Mouse (Mus musculus): ENCODE measurements around the gene Zbtb14. TPM values are rescaled to one million over a fixed set of nuclear protein-coding genes. Genes with fewer than 3 reads are reported as not detected.

Gene Zbtb14
- 4.1 and 5.3 TPM in 2 replicates for polyA plus RNA-seq (2012; rRNA removed)
- 7.6 and 7.8 TPM in 2 replicates for polyA plus RNA-seq (2014; fragmentation: Nextera tagmentation; extraction: Ambion mirVana)

GRCm38 (mm10) chr17:69382511-69383100 lies at the start of gene Zbtb14:
Gene Zbtb14, plus strand, starts transcription at chr17:69383050.
- ATAC-seq (ENCODE audit: insufficient read depth) (peak; percentile 88), DNase-seq (ENCODE audit: low read depth in 3 of 3, low spot score in 3 of 3) (peak; percentile 88 to 90 (median 88))
- H3K9ac ChIP-seq (replicated peaks): peak within 1 kb of the TSS; percentile 98
- peaks cover 7 to 13% of the 10 kb centered on the region in 2 experiments for H3K4me1 ChIP-seq (replicated peaks; ENCODE audit: control insufficient read depth in 2 of 2, insufficient read depth in 2 of 2, low read length in 1 of 2)
- peaks cover 9% of the 10 kb centered on the region for H3K36me3 ChIP-seq (replicated peaks; ENCODE audit: control insufficient read depth, insufficient read depth, low read depth)
- H3K4me2 ChIP-seq (ENCODE audit: low read depth): peak within 1 kb of the TSS; percentile 98
- H3K4me3 ChIP-seq (ENCODE audit: insufficient read depth in 1 of 2, low read depth in 2 of 2, low read length in 2 of 2): peak within 1 kb of the TSS; percentile 76 to 96
- WGBS (ENCODE audit: insufficient replicate concordance): under 1% methylated on average over 61 of the region's 72 CpGs
- peak within 1 kb of the TSS; percentile 94 for H3K27ac ChIP-seq
- no peaks in the 10 kb centered on the region for H3K27me3 ChIP-seq (ENCODE audit: control insufficient read depth, insufficient read depth, low read length)
- no peaks in the 10 kb centered on the region for H3K9me3 ChIP-seq (ENCODE audit: control insufficient read depth, low read length)
- TF ChIP-seq EP300 (IDR thresholded peaks at IDR 0.05; ENCODE audit: low read depth) (no peak), CTCF (IDR thresholded peaks at IDR 0.05; ENCODE audit: low read depth) (peak; percentile 37)

- Histone ChIP-seq H3K9ac (replicated peaks) (no peak overlapping the region), H3K4me2 (ENCODE audit: low read depth) (no peak overlapping the region), H3K27ac (no peak overlapping the region), H3K27me3 (ENCODE audit: control insufficient read depth, insufficient read depth, low read length) (no peaks in the 10 kb centered on the region), H3K9me3 (ENCODE audit: control insufficient read depth, low read length) (no peaks in the 10 kb centered on the region), H3K4me1 (replicated peaks; ENCODE audit: control insufficient read depth in 2 of 2, insufficient read depth in 2 of 2, low read length in 1 of 2) (no peaks in the 10 kb centered on the region), H3K36me3 (replicated peaks; ENCODE audit: control insufficient read depth, insufficient read depth, low read depth) (no peaks in the 10 kb centered on the region), H3K4me3 (ENCODE audit: insufficient read depth in 1 of 2, low read depth in 2 of 2, low read length in 2 of 2) (no peak overlapping the region)
- DNase-seq (ENCODE audit: low read depth in 3 of 3, low spot score in 3 of 3): no peak
- WGBS (ENCODE audit: insufficient replicate concordance): 49% methylated on average over 7 of the region's 7 CpGs
- ATAC-seq (ENCODE audit: insufficient read depth): no peak
- no peak for TF ChIP-seq EP300 (IDR thresholded peaks at IDR 0.05; ENCODE audit: low read depth)
- TF ChIP-seq CTCF (IDR thresholded peaks at IDR 0.05; ENCODE audit: low read depth): no peak
Measured at GRCm38 (mm10) chr17:69346056-69346455, 36.8 kb upstream of the Zbtb14 start.

- Histone ChIP-seq H3K4me2 (ENCODE audit: low read depth) (no peak overlapping the region), H3K4me1 (replicated peaks; ENCODE audit: control insufficient read depth in 2 of 2, insufficient read depth in 2 of 2, low read length in 1 of 2) (no peaks in the 10 kb centered on the region), H3K27me3 (ENCODE audit: control insufficient read depth, insufficient read depth, low read length) (no peaks in the 10 kb centered on the region), H3K9ac (replicated peaks) (no peak overlapping the region), H3K4me3 (ENCODE audit: insufficient read depth in 1 of 2, low read depth in 2 of 2, low read length in 2 of 2) (no peak overlapping the region), H3K9me3 (ENCODE audit: control insufficient read depth, low read length) (no peaks in the 10 kb centered on the region), H3K27ac (no peak overlapping the region), H3K36me3 (replicated peaks; ENCODE audit: control insufficient read depth, insufficient read depth, low read depth) (no peaks in the 10 kb centered on the region)
- peak; percentile 65 for TF ChIP-seq CTCF (IDR thresholded peaks at IDR 0.05; ENCODE audit: low read depth)
- TF ChIP-seq EP300 (IDR thresholded peaks at IDR 0.05; ENCODE audit: low read depth): no peak
- ATAC-seq (ENCODE audit: insufficient read depth): no peak
- no peak for DNase-seq (ENCODE audit: low read depth in 3 of 3, low spot score in 3 of 3)
- 4% methylated on average over 8 of the region's 8 CpGs for WGBS (ENCODE audit: insufficient replicate concordance)
Measured at GRCm38 (mm10) chr17:69349014-69349531, 33.8 kb upstream of the Zbtb14 start.

- Histone ChIP-seq H3K36me3 (replicated peaks; ENCODE audit: control insufficient read depth, insufficient read depth, low read depth) (no peaks in the 10 kb centered on the region), H3K9ac (replicated peaks) (no peak overlapping the region), H3K4me2 (ENCODE audit: low read depth) (no peak overlapping the region), H3K9me3 (ENCODE audit: control insufficient read depth, low read length) (no peaks in the 10 kb centered on the region; the same call in 1 of the 2 replicates), H3K27me3 (ENCODE audit: control insufficient read depth, insufficient read depth, low read length) (no peaks in the 10 kb centered on the region), H3K27ac (no peak overlapping the region), H3K4me3 (ENCODE audit: insufficient read depth in 1 of 2, low read depth in 2 of 2, low read length in 2 of 2) (no peak overlapping the region), H3K4me1 (replicated peaks; ENCODE audit: control insufficient read depth in 2 of 2, insufficient read depth in 2 of 2, low read length in 1 of 2) (no peaks in the 10 kb centered on the region)
- WGBS (ENCODE audit: insufficient replicate concordance): 65% methylated on average over 3 of the region's 3 CpGs
- DNase-seq (ENCODE audit: low read depth in 3 of 3, low spot score in 3 of 3) (peak; percentile 52 to 53 (median 52)), ATAC-seq (ENCODE audit: insufficient read depth) (no peak)
- TF ChIP-seq EP300 (IDR thresholded peaks at IDR 0.05; ENCODE audit: low read depth) (no peak), CTCF (IDR thresholded peaks at IDR 0.05; ENCODE audit: low read depth) (peak; percentile 88)
Measured at GRCm38 (mm10) chr17:69365049-69365448, 17.8 kb upstream of the Zbtb14 start.

- WGBS (ENCODE audit: insufficient replicate concordance): 81% methylated on average over 8 of the region's 8 CpGs
- H3K4me1 ChIP-seq (replicated peaks; ENCODE audit: control insufficient read depth in 2 of 2, insufficient read depth in 2 of 2, low read length in 1 of 2): peaks cover 7 to 13% of the 10 kb centered on the region in 2 experiments
- no peaks in the 10 kb centered on the region for H3K27me3 ChIP-seq (ENCODE audit: control insufficient read depth, insufficient read depth, low read length)
- H3K27ac ChIP-seq: no peak overlapping the region
- DNase-seq (ENCODE audit: low read depth in 3 of 3, low spot score in 3 of 3): no peak
- H3K9ac ChIP-seq (replicated peaks): no peak overlapping the region
- no peaks in the 10 kb centered on the region for H3K9me3 ChIP-seq (ENCODE audit: control insufficient read depth, low read length)
- H3K36me3 ChIP-seq (replicated peaks; ENCODE audit: control insufficient read depth, insufficient read depth, low read depth): no peaks in the 10 kb centered on the region; the same call in 1 of the 2 replicates
- TF ChIP-seq CTCF (IDR thresholded peaks at IDR 0.05; ENCODE audit: low read depth) (no peak), EP300 (IDR thresholded peaks at IDR 0.05; ENCODE audit: low read depth) (no peak)
- no peak for ATAC-seq (ENCODE audit: insufficient read depth)
- no peak overlapping the region for H3K4me3 ChIP-seq (ENCODE audit: insufficient read depth in 1 of 2, low read depth in 2 of 2, low read length in 2 of 2)
- no peak overlapping the region for H3K4me2 ChIP-seq (ENCODE audit: low read depth)
Measured at GRCm38 (mm10) chr17:69380838-69381237, 2.0 kb upstream of the Zbtb14 start.

Data from liver, embryonic 14.5 days (tissue).